Mouse (Mus musculus): ENCODE measurements around the gene Homez. TPM values are rescaled to one million over a fixed set of nuclear protein-coding genes. Genes with fewer than 3 reads are reported as not detected.

Homez gene
- polyA plus RNA-seq, 1 experiment, result 2.5 TPM

DNA sequence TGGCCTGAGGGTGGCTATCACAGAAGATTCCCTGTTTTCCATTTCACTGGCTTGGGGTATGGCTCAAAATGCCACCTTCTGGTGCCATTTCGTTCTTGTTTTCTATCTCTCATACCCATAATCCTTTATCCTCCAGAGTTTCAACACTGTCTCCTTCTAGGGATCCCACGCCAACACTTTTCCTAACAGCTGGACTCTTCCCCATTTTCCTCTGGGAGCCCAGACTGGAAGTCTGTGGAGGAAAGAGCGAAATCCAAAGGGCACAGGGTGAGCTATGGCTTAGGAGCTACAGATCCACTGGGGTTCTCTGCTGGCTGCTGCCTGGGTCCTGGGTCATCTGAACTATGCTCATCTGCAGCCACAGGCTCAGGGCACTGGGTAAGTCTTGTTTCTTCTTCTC, 3.4 kb upstream of the Homez start:
- no peak for TF ChIP-seq POLR2A (IDR thresholded peaks at IDR 0.05; ENCODE audit: insufficient read length, low read depth)
- no peak for TF ChIP-seq POLR2AphosphoS2 (IDR thresholded peaks at IDR 0.05; ENCODE audit: insufficient read length, low read depth)
- no peak for TF ChIP-seq TCF12 (IDR thresholded peaks at IDR 0.05; ENCODE audit: insufficient read depth, poor library complexity, severe bottlenecking)
- TF ChIP-seq MYOD1 (IDR thresholded peaks at IDR 0.05; ENCODE audit: control insufficient read depth in 1 of 3, insufficient read length in 2 of 3, low read depth in 2 of 3), result no peak
- no peak for TF ChIP-seq REST (IDR thresholded peaks at IDR 0.05; ENCODE audit: insufficient read depth, insufficient read length)
- no peak for TF ChIP-seq E2F4 (IDR thresholded peaks at IDR 0.05; ENCODE audit: insufficient read depth)
- no peak for TF ChIP-seq USF1 (IDR thresholded peaks at IDR 0.05; ENCODE audit: low read depth)
- TF ChIP-seq MYOG (IDR thresholded peaks at IDR 0.05; ENCODE audit: control insufficient read depth in 1 of 3, insufficient read depth in 1 of 3, insufficient read length in 2 of 3, low read depth in 2 of 3), result no peak
- TF ChIP-seq TCF3 (IDR thresholded peaks at IDR 0.05; ENCODE audit: insufficient read length, low read depth), result no peak
- TF ChIP-seq MAX (IDR thresholded peaks at IDR 0.05; ENCODE audit: low read depth), result no peak
- TF ChIP-seq CEBPB (IDR thresholded peaks at IDR 0.05; ENCODE audit: insufficient read depth, poor library complexity, severe bottlenecking), result no peak
- no peak for TF ChIP-seq SRF (IDR thresholded peaks at IDR 0.05; ENCODE audit: control insufficient read depth, insufficient read length, low read depth)

DNA sequence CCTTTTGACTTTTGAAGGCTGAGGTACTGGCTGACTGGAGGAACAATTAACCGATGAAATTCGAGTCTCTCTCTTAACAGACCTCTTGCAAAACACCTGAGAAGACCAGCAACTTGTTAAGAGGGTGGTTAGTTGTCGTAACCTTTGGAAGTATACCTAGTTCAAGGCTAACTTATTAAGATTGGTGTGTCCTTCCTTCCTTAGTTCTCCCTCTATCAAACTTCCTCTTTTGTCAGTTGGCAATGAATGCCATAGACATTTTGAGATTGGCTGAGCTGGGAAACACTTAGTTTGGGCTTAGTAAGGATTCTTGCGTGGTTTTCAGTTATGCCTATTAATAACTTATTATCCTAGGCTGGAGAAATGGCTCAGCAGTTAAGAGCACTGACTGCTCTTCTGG, 2.7 kb downstream of the Homez start:
- no peak overlapping the region for H3K4me2 ChIP-seq (ENCODE audit: low read depth)
- H3K27me3 ChIP-seq (ENCODE audit: control insufficient read depth, insufficient read depth, insufficient read length), result no peaks in the 10 kb centered on the region
- no peak overlapping the region for H3K4me3 ChIP-seq
- H3K79me2 ChIP-seq (ENCODE audit: control insufficient read depth, insufficient read depth), result no peaks in the 10 kb centered on the region
- H3ac ChIP-seq (ENCODE audit: control insufficient read depth, insufficient read length), result no peak overlapping the region
- H3K36me3 ChIP-seq (ENCODE audit: control insufficient read depth, insufficient read depth), result no peaks in the 10 kb centered on the region
- TF ChIP-seq SRF (IDR thresholded peaks at IDR 0.05; ENCODE audit: control insufficient read depth, insufficient read length, low read depth), result no peak
- TF ChIP-seq TCF12 (IDR thresholded peaks at IDR 0.05; ENCODE audit: insufficient read depth, poor library complexity, severe bottlenecking), result no peak
- TF ChIP-seq CEBPB (IDR thresholded peaks at IDR 0.05; ENCODE audit: insufficient read depth, poor library complexity, severe bottlenecking), result no peak
- no peak for TF ChIP-seq MYOG (IDR thresholded peaks at IDR 0.05; ENCODE audit: control insufficient read depth in 1 of 3, insufficient read depth in 1 of 3, insufficient read length in 2 of 3, low read depth in 2 of 3)
- TF ChIP-seq MAX (IDR thresholded peaks at IDR 0.05; ENCODE audit: low read depth), result no peak
- TF ChIP-seq USF1 (IDR thresholded peaks at IDR 0.05; ENCODE audit: low read depth), result no peak
- no peak for TF ChIP-seq REST (IDR thresholded peaks at IDR 0.05; ENCODE audit: insufficient read depth, insufficient read length)
- TF ChIP-seq E2F4 (IDR thresholded peaks at IDR 0.05; ENCODE audit: insufficient read depth), result no peak
- TF ChIP-seq POLR2A (IDR thresholded peaks at IDR 0.05; ENCODE audit: insufficient read length, low read depth), result no peak
- no peak for TF ChIP-seq TCF3 (IDR thresholded peaks at IDR 0.05; ENCODE audit: insufficient read length, low read depth)
- TF ChIP-seq POLR2AphosphoS2 (IDR thresholded peaks at IDR 0.05; ENCODE audit: insufficient read length, low read depth), result no peak
- TF ChIP-seq MYOD1 (IDR thresholded peaks at IDR 0.05; ENCODE audit: control insufficient read depth in 1 of 3, insufficient read length in 2 of 3, low read depth in 2 of 3), result no peak

More for the DNA sequence above, 3.4 kb upstream of the Homez start:
- no peaks in the 10 kb centered on the region for H3K27me3 ChIP-seq (ENCODE audit: control insufficient read depth, insufficient read depth, insufficient read length)
- H3K79me2 ChIP-seq (ENCODE audit: control insufficient read depth, insufficient read depth), result no peaks in the 10 kb centered on the region
- H3ac ChIP-seq (ENCODE audit: control insufficient read depth, insufficient read length), result no peak overlapping the region
- H3K4me2 ChIP-seq (ENCODE audit: low read depth), result no peak overlapping the region
- no peaks in the 10 kb centered on the region for H3K36me3 ChIP-seq (ENCODE audit: control insufficient read depth, insufficient read depth)
- no peak overlapping the region for H3K4me3 ChIP-seq

DNA sequence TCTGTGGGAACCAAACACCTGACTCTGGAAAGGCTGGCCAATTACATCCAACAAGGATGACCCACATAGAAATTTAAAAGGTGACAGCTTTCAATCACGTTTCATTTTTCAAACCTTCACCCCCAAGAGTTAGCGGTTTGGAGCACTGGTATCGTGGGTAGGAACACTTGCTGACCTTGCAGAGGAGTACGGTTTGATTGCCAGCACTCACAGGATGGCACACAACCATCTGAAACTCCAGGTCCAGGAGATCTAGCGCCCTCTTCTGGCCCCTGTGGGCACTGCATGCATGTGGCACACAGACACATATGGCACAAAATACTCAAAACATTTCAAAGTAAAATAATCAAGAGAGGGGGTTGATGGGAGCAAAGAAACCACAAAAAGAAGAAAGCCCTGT, 3.8 kb downstream of the Homez start:
- no peak overlapping the region for H3ac ChIP-seq (ENCODE audit: control insufficient read depth, insufficient read length)
- H3K27me3 ChIP-seq (ENCODE audit: control insufficient read depth, insufficient read depth, insufficient read length), result no peaks in the 10 kb centered on the region
- H3K79me2 ChIP-seq (ENCODE audit: control insufficient read depth, insufficient read depth), result no peaks in the 10 kb centered on the region
- TF ChIP-seq POLR2AphosphoS2 (IDR thresholded peaks at IDR 0.05; ENCODE audit: insufficient read length, low read depth), result no peak
- TF ChIP-seq REST (IDR thresholded peaks at IDR 0.05; ENCODE audit: insufficient read depth, insufficient read length), result no peak
- no peak for TF ChIP-seq E2F4 (IDR thresholded peaks at IDR 0.05; ENCODE audit: insufficient read depth)
- no peak for TF ChIP-seq TCF12 (IDR thresholded peaks at IDR 0.05; ENCODE audit: insufficient read depth, poor library complexity, severe bottlenecking)
- TF ChIP-seq TCF3 (IDR thresholded peaks at IDR 0.05; ENCODE audit: insufficient read length, low read depth), result no peak
- no peak for TF ChIP-seq CEBPB (IDR thresholded peaks at IDR 0.05; ENCODE audit: insufficient read depth, poor library complexity, severe bottlenecking)
- TF ChIP-seq USF1 (IDR thresholded peaks at IDR 0.05; ENCODE audit: low read depth), result no peak
- no peak for TF ChIP-seq SRF (IDR thresholded peaks at IDR 0.05; ENCODE audit: control insufficient read depth, insufficient read length, low read depth)
- H3K4me3 ChIP-seq, result no peak overlapping the region
- no peaks in the 10 kb centered on the region for H3K36me3 ChIP-seq (ENCODE audit: control insufficient read depth, insufficient read depth)
- H3K4me2 ChIP-seq (ENCODE audit: low read depth), result no peak overlapping the region

GRCm38 (mm10) chr14:54866268-54866667, 4.5 kb downstream of the Homez start:
- TF ChIP-seq USF1 (IDR thresholded peaks at IDR 0.05; ENCODE audit: low read depth) (no peak), TCF3 (IDR thresholded peaks at IDR 0.05; ENCODE audit: insufficient read length, low read depth) (no peak), POLR2A (IDR thresholded peaks at IDR 0.05; ENCODE audit: insufficient read length, low read depth) (no peak), CEBPB (IDR thresholded peaks at IDR 0.05; ENCODE audit: insufficient read depth, poor library complexity, severe bottlenecking) (no peak), MYOG (IDR thresholded peaks at IDR 0.05; ENCODE audit: control insufficient read depth in 1 of 3, insufficient read depth in 1 of 3, insufficient read length in 2 of 3, low read depth in 2 of 3) (no peak), MAX (IDR thresholded peaks at IDR 0.05; ENCODE audit: low read depth) (no peak), E2F4 (IDR thresholded peaks at IDR 0.05; ENCODE audit: insufficient read depth) (no peak), POLR2AphosphoS2 (IDR thresholded peaks at IDR 0.05; ENCODE audit: insufficient read length, low read depth) (no peak), TCF12 (IDR thresholded peaks at IDR 0.05; ENCODE audit: insufficient read depth, poor library complexity, severe bottlenecking) (no peak)
- H3K36me3 ChIP-seq (ENCODE audit: control insufficient read depth, insufficient read depth), result no peaks in the 10 kb centered on the region

DNA sequence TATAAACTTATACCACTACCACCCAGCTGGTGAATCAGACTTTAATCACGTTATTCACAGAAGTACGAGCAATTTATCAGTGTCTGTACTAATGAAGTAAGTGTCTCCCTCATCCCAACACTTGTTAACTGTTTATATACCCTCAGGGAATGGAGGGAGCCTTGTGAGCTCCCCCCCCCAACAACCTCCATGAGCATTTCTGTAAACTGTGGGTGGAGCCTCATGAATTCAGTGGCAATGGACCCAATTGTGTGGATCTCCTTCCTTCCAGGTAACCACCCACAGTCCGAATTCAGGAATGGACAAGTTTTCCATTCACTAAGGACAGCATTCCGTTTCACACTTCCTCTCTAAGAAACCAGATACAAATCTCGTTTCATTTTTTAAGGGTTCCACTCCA, 5.1 kb downstream of the Homez start:
- no peak overlapping the region for H3ac ChIP-seq (ENCODE audit: control insufficient read depth, insufficient read length)
- H3K79me2 ChIP-seq (ENCODE audit: control insufficient read depth, insufficient read depth), result no peaks in the 10 kb centered on the region
- H3K4me3 ChIP-seq, result no peak overlapping the region
- H3K27me3 ChIP-seq (ENCODE audit: control insufficient read depth, insufficient read depth, insufficient read length), result no peaks in the 10 kb centered on the region
- no peak for TF ChIP-seq TCF3 (IDR thresholded peaks at IDR 0.05; ENCODE audit: insufficient read length, low read depth)
- TF ChIP-seq MYOG (IDR thresholded peaks at IDR 0.05; ENCODE audit: control insufficient read depth in 1 of 3, insufficient read depth in 1 of 3, insufficient read length in 2 of 3, low read depth in 2 of 3), result no peak
- H3K4me2 ChIP-seq (ENCODE audit: low read depth), result no peak overlapping the region
- no peaks in the 10 kb centered on the region for H3K36me3 ChIP-seq (ENCODE audit: control insufficient read depth, insufficient read depth)

More at GRCm38 (mm10) chr14:54866268-54866667, 4.5 kb downstream of the Homez start:
- H3K79me2 ChIP-seq (ENCODE audit: control insufficient read depth, insufficient read depth), result no peaks in the 10 kb centered on the region
- no peaks in the 10 kb centered on the region for H3K27me3 ChIP-seq (ENCODE audit: control insufficient read depth, insufficient read depth, insufficient read length)
- no peak overlapping the region for H3K4me2 ChIP-seq (ENCODE audit: low read depth)
- H3K4me3 ChIP-seq, result no peak overlapping the region
- H3ac ChIP-seq (ENCODE audit: control insufficient read depth, insufficient read length), result no peak overlapping the region

Data from myocyte (in vitro differentiated cells).